25 mouse cellular contexts compared by ENCODE assay signal in genomic region chr15:83748986-83749385, GRCm38 (mm10). TPM values are rescaled to one million over a fixed set of nuclear protein-coding genes. Genes with fewer than 3 reads are reported as not detected.
DNase-seq lines count a peak whose midpoint lies in the region; ATAC-seq lines count a peak whose summit lies in the region.
"Had no signal": no experiment of that assay in that cellular context is flagged by ENCODE, and none has a peak within 500 bp of the region (broad histone marks: within the 10 kb centered on the region; RNA-seq: fewer than 3 reads in every experiment).

No protein-coding gene starts in this region.

- WGBS in forebrain, embryonic 10.5 days: 86% methylated on average over 6 of the region's 6 CpGs
- WGBS in forebrain, embryonic 14.5 days: 82% methylated on average over 6 of the region's 6 CpGs
- WGBS in midbrain, embryonic 10.5 days: 84% methylated on average over 6 of the region's 6 CpGs
- WGBS in midbrain, embryonic 13.5 days: 80% methylated on average over 6 of the region's 6 CpGs

- peaks cover 13% of the 10 kb centered on the region for H3K4me1 ChIP-seq in forebrain, embryonic 10.5 days
- no peaks in the 10 kb centered on the region for H3K4me1 ChIP-seq in forebrain, embryonic 14.5 days (ENCODE audit: control insufficient read depth, insufficient read depth, low read length)
- H3K4me1 ChIP-seq in midbrain, embryonic 10.5 days: peaks cover 18% of the 10 kb centered on the region
- no peaks in the 10 kb centered on the region for H3K4me1 ChIP-seq in midbrain, embryonic 13.5 days (replicated peaks)
- H3K4me1 ChIP-seq: forebrain, embryonic 13.5 days had no signal

- H3K4me3 ChIP-seq in forebrain, embryonic 10.5 days: no peak overlapping the region
- H3K4me3 ChIP-seq in forebrain, embryonic 14.5 days (ENCODE audit: low read depth, low read length): no peak overlapping the region
- H3K4me3 ChIP-seq in midbrain, embryonic 10.5 days: no peak overlapping the region
- no peak overlapping the region for H3K4me3 ChIP-seq in midbrain, embryonic 13.5 days (replicated peaks)
- H3K4me3 ChIP-seq: embryonic facial prominence, embryonic 10.5 days; embryonic facial prominence, embryonic 12.5 days; erythroblast, embryonic 14.5 days; forebrain, embryonic 13.5 days had no signal

- no peak for ATAC-seq in forebrain, embryonic 14.5 days
- ATAC-seq in midbrain, embryonic 13.5 days: no peak
- ATAC-seq: activated CD4-positive, CD25-positive, alpha-beta regulatory T cell, adult 4 months; CD4-positive, CD25-positive, alpha-beta regulatory T cell, adult 4 months; forebrain, embryonic 13.5 days; forebrain, embryonic 16.5 days; Patski had no signal

- DNase-seq in forebrain, embryonic 10.5 days (ENCODE audit: extremely low spot score, low spot score): no peak
- no peak for DNase-seq in forebrain, embryonic 14.5 days (ENCODE audit: low spot score)
- DNase-seq in midbrain, embryonic 10.5 days (ENCODE audit: low spot score): no peak
- peak; percentile 75 for DNase-seq in R1 (ENCODE audit: low read depth, low spot score)
- no peak for DNase-seq in urinary bladder, postnatal 4 days (ENCODE audit: low spot score in 2 of 2)
- no peak for DNase-seq in lung, postnatal 14 days
- DNase-seq: adrenal gland, adult 8-10 months; adrenal gland, postnatal 14 days; adrenal gland, postnatal 36 days; B cell, adult 2 months; cerebellum, adult 11-12 months; cerebellum, adult 2 months; cerebellum, adult 9-10 months; cerebellum, postnatal 10 days; cerebellum, postnatal 25 days had no signal

- peak overlapping the region; percentile 9; the same call in 1 of the 2 replicates for H3K27ac ChIP-seq in forebrain, embryonic 10.5 days
- H3K27ac ChIP-seq in forebrain, embryonic 14.5 days (ENCODE audit: low read depth, low read length): no peak overlapping the region
- peak overlapping the region; percentile 62; the same call in 1 of the 2 replicates for H3K27ac ChIP-seq in midbrain, embryonic 10.5 days (replicated peaks)
- no peak overlapping the region for H3K27ac ChIP-seq in midbrain, embryonic 13.5 days
- H3K27ac ChIP-seq: embryonic facial prominence, embryonic 10.5 days; embryonic facial prominence, embryonic 12.5 days had no signal

- no peaks in the 10 kb centered on the region for H3K9me3 ChIP-seq in forebrain, embryonic 10.5 days
- H3K9me3 ChIP-seq in forebrain, embryonic 14.5 days (replicated peaks; ENCODE audit: control insufficient read depth, low read length): no peaks in the 10 kb centered on the region
- no peaks in the 10 kb centered on the region for H3K9me3 ChIP-seq in midbrain, embryonic 10.5 days (replicated peaks)
- no peaks in the 10 kb centered on the region for H3K9me3 ChIP-seq in midbrain, embryonic 13.5 days
- H3K9me3 ChIP-seq: embryonic facial prominence, embryonic 10.5 days; embryonic facial prominence, embryonic 12.5 days; forebrain, embryonic 13.5 days had no signal

- no peak overlapping the region for H3K9ac ChIP-seq in forebrain, embryonic 14.5 days (ENCODE audit: low read length)
- H3K9ac ChIP-seq in midbrain, embryonic 13.5 days (replicated peaks): no peak overlapping the region
- H3K9ac ChIP-seq: embryonic facial prominence, embryonic 12.5 days; forebrain, embryonic 13.5 days had no signal

- H3K36me3 ChIP-seq in forebrain, embryonic 10.5 days (replicated peaks): no peaks in the 10 kb centered on the region
- no peaks in the 10 kb centered on the region for H3K36me3 ChIP-seq in forebrain, embryonic 14.5 days (ENCODE audit: control insufficient read depth, insufficient read depth, low read length)
- H3K36me3 ChIP-seq in midbrain, embryonic 10.5 days: no peaks in the 10 kb centered on the region
- no peaks in the 10 kb centered on the region for H3K36me3 ChIP-seq in midbrain, embryonic 13.5 days
- H3K36me3 ChIP-seq: embryonic facial prominence, embryonic 10.5 days; embryonic facial prominence, embryonic 12.5 days; G1E had no signal

- no peak overlapping the region for H3K4me2 ChIP-seq in forebrain, embryonic 14.5 days (ENCODE audit: low read length)
- H3K4me2 ChIP-seq in midbrain, embryonic 13.5 days (replicated peaks): no peak overlapping the region
- H3K4me2 ChIP-seq: embryonic facial prominence, embryonic 12.5 days; forebrain, embryonic 13.5 days had no signal

- H3K27me3 ChIP-seq in forebrain, embryonic 10.5 days (ENCODE audit: poor library complexity, severe bottlenecking): no peaks in the 10 kb centered on the region
- H3K27me3 ChIP-seq in forebrain, embryonic 14.5 days (replicated peaks; ENCODE audit: control insufficient read depth, insufficient read depth, low read length): no peaks in the 10 kb centered on the region
- H3K27me3 ChIP-seq in midbrain, embryonic 10.5 days (ENCODE audit: low read depth, poor library complexity, severe bottlenecking): peaks cover 12% of the 10 kb centered on the region; the same call in 1 of the 2 replicates
- no peaks in the 10 kb centered on the region for H3K27me3 ChIP-seq in midbrain, embryonic 13.5 days
- H3K27me3 ChIP-seq: embryonic facial prominence, embryonic 12.5 days; forebrain, embryonic 13.5 days; Patski had no signal

RNA-seq across cellular contexts. Expression of gene Scube1, which starts 24.2 kb away (rescaled TPM):
- 58.7 and 68.0 TPM in 2 replicates for polyA plus RNA-seq in forebrain, embryonic 10.5 days (2016; fragmentation: Nextera tagmentation; extraction: Ambion mirVana)
- 8.2 and 13.6 TPM in 2 replicates for polyA plus RNA-seq in forebrain, embryonic 14.5 days (2014; fragmentation: Nextera tagmentation; extraction: Ambion mirVana)
- polyA plus RNA-seq in midbrain, embryonic 10.5 days (2016; fragmentation: Nextera tagmentation; extraction: Ambion mirVana): 64.4 and 74.8 TPM in 2 replicates
- polyA plus RNA-seq in midbrain, embryonic 13.5 days (2015; fragmentation: Nextera tagmentation; extraction: Ambion mirVana): 15.5 and 16.7 TPM in 2 replicates
- polyA plus RNA-seq: activated CD4-positive, CD25-positive, alpha-beta regulatory T cell, adult 4 months; CD4-positive, CD25-positive, alpha-beta regulatory T cell, adult 4 months; erythroblast, embryonic 14.5 days; G1E had no signal

RNA-seq across cellular contexts. Expression of gene Mpped1, which starts 30.3 kb away (rescaled TPM):
- polyA plus RNA-seq in forebrain, embryonic 10.5 days (2016; fragmentation: Nextera tagmentation; extraction: Ambion mirVana): 33.4 and 35.9 TPM in 2 replicates
- polyA plus RNA-seq in forebrain, embryonic 14.5 days (2014; fragmentation: Nextera tagmentation; extraction: Ambion mirVana): 194 and 262 TPM in 2 replicates
- polyA plus RNA-seq in midbrain, embryonic 10.5 days (2016; fragmentation: Nextera tagmentation; extraction: Ambion mirVana): 8.4 and 10.7 TPM in 2 replicates
- 10.0 and 18.2 TPM in 2 replicates for polyA plus RNA-seq in midbrain, embryonic 13.5 days (2015; fragmentation: Nextera tagmentation; extraction: Ambion mirVana)
- polyA plus RNA-seq: activated CD4-positive, CD25-positive, alpha-beta regulatory T cell, adult 4 months; CD4-positive, CD25-positive, alpha-beta regulatory T cell, adult 4 months; erythroblast, embryonic 14.5 days; G1E; Patski had no signal

Comparison
In these comparisons a context has a peak if more than half of its experiments do, and no peak if none do; other contexts are left out.
1. H3K27ac ChIP-seq: peak in forebrain, embryonic 10.5 days (single experiment) and midbrain, embryonic 10.5 days (single experiment); none in forebrain, embryonic 14.5 days (single experiment) and midbrain, embryonic 13.5 days (single experiment).